Mouse (Mus musculus) regulatory T cell (primary cell): Measurements from ENCODE around the gene Prss12.

ENCODE experiments used
- in situ Hi-C: fragments of 300-600 bp; cut with MboI, MseI; formaldehyde crosslinking; loops from one replicate; pipeline ENCODE4 v1.15.1; 2025; ENCODE audit warnings: high pct_unique_total_duplicates

Gene Prss12

GRCm38 (mm10) chr3:123526313-123527067 lies 79.8 kb downstream of the Prss12 start:
- in situ Hi-C loops = no loop called here

DNA sequence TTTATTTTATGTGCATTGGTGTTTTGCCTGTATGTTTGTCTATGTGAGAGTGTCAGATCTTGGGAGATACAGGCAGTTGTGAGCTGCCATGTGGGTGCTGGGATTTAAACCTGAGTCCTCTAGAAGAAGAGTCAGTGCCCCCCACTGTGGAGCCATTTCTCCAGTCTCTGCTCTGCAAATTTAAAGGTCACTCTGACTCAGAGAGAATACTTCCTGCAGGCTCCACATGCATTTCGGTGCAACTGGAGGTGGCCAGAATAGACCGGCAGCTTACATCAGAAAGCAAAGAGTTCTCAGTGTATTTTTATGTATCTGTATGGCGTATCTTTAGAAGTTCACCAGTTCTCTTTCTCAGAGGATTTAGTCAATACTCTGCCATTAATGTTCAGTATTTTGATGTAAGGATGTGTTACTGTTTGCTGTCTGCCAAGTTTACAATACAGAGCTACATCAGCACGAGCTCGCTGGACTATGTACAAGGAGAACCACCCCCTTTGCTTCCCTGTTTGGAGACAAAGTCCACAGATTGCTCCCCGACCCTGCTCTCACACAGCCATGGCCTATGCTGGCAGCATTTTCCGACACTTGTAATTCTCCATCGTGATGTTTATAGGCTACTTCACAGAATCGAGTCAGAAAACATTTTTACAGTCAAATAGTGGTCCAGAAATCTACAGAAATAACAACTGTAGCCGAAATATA lies 81.2 kb downstream of the Prss12 start:
- in situ Hi-C loops = no loop called here

DNA sequence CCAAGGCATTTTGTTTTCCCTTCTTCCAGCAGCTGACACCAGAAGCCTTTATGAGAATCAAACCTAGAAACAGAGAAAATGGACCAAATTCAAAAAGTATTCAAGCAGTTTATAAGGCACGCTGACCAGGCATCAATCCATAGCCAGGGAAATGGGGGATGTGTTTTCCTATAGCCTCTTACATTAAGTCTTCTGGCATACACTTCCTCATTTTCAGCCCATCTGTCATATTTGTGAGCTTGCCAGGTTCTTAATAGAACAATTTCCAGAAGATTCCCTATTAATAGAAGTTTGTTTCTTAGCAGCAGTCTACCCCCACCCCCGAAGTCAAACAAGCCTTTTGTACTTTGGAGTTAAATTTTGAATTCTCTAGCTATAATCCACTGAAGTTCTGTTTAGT lies 84.4 kb downstream of the Prss12 start:
- in situ Hi-C loops = no loop called here

DNA sequence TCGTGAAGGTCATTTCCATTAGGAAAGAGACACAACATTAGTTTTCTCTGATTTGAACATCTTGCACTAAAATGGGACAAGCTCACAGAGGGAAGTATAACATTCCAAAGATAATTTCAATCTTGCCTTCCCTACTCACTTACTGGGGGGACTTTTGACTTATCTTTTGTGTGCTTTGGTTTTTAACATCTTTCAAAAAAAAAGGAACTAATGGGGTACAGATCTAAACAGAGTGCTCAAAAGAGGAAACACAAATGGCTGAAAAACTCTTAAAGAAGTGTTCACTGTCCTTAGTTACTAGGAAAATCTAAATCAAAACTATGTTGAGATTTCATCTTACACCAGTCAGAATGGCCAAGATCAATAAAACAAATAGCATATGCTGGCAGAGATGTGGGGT lies 90.6 kb downstream of the Prss12 start:
- in situ Hi-C loops = no loop called here

GRCm38 (mm10) chr3:123543585-123544304 lies 97.0 kb downstream of the Prss12 start:
- in situ Hi-C loops = no loop called here

DNA sequence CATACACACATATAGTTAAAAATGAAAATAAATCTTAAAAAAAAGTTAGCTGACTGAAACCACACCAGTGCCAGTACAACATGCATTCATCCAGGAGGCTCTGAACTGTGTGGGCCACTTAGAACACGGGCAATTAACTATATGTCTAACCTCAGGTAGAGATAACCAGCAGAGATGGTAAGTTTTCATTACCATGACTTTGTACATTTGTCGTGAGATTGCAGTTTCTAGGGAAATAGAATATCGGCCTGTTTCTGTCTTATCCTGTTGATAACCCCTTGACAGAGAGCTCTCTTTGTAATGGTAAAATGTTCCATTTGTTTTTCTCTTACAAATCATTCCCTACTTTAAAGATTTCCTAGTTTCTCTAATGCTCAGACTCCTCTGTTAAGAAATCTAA lies 103.8 kb downstream of the Prss12 start:
- in situ Hi-C loops = no loop called here

DNA sequence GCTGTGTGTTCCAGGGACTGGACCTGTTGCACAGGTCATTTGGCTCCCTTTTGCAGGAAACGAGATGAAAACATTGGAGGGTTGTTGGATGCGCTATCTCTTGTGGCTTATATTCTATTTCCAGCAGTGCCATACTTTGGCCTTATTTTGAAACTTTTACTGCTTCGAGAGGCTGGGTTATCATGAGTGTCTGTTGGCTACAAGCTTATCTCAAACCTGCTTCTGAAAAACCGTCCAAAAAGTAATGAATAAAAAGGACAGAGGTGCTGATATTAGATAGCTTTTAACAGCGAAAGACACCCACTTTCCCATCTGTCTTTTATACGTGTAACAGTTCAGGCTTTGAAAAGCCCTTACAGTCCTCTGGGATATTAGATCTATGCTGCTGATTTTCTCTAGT lies 107.2 kb downstream of the Prss12 start:
- in situ Hi-C loops = no loop called here

GRCm38 (mm10) chr3:123555254-123555865 lies 108.6 kb downstream of the Prss12 start:
- in situ Hi-C loops = no loop called here
